Mouse (Mus musculus): ENCODE measurements around the gene Zfp456.
"Not testable (repeated sequence)": the region's sequence is repeated elsewhere in the genome, so short reads cannot be mapped to it uniquely, and the experiment has no call there.

The Zfp456 gene

DNA sequence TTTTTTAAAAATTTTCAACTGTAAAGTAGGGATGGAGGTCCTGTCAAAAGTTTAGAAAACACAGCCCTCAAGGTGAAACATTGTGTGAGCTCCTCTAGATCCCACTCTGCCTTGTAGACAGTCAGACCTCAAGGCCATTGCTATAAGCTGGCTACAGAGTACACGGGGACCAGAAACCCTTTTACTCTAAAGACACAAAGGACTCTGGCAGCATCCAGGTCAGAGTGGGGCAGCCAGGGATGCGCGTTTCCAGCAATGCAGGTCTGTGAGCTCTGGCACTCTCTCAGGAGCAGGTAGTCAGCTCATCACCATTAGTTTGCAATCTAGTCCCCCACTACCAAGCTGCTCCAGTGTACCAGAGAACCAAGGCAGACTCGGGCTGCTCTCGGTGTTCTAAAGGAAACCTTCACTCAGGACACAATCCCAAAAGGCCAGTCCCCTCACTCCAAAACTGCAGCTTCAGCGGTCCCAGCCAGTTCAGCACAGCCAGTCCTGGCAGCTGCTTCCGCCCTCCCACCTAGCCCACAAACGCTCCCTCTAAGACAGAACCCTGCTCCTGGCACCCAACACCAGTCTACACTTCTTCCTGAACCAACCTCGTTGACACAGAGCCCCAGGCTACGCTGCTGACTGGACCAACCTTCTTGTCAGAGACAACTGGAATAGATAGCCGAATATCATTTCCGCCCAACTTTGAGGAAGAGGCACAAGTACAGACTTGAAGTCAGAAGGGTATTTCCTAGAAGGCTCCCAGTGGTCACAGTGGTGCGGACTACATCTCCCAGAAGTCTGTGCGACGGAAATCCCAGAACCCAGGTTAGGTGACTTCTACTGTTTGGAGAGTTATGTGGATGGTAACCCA lies at the start of gene Zfp456, which contains the start of gene Gm28041:
Gene Zfp456, minus strand, starts transcription at position 761 of the 862 bp plus-strand sequence.
Gene Gm28041, minus strand, starts transcription at position 684 of the 862 bp plus-strand sequence.
- DNase-seq (ENCODE audit: low read depth, low spot score): peak; percentile 90
- not testable (repeated sequence) for H3K36me3 ChIP-seq (ENCODE audit: control insufficient read depth, insufficient read depth, low read length, poor library complexity, severe bottlenecking); H3K27me3 ChIP-seq (ENCODE audit: control insufficient read depth, insufficient read depth, low read length, poor library complexity, severe bottlenecking)

DNA sequence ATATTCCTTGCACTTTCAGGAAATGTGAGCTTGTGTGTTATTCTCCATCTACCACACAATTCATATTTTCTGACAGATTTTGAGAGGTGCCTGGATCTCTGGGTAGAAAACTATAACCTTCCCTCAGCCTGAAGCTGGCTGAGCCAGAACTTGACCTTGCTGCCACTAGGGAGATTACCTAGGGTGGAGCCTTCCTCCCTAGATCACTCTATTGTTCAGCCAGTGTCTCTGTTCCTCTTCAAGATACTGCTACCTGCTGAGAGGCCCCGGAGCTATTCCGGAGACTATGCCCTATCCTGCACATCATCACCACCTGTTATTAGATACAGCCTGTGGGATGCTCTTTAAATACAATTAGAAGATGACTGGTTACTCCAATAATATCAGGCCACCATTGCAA lies 46.9 kb upstream of the Zfp456 start:
- not testable (repeated sequence) for H3K36me3 ChIP-seq (ENCODE audit: control insufficient read depth, insufficient read depth, low read length, poor library complexity, severe bottlenecking); DNase-seq (ENCODE audit: low read depth, low spot score); H3K27me3 ChIP-seq (ENCODE audit: control insufficient read depth, insufficient read depth, low read length, poor library complexity, severe bottlenecking)

GRCm38 (mm10) chr13:67421207-67421857 lies 45.7 kb upstream of the Zfp456 start, which contains the start of gene Zfp459:
Zfp459 (minus strand) TSS chr13:67421418.
- Histone ChIP-seq H3K27me3 (ENCODE audit: control insufficient read depth, insufficient read depth, low read length, poor library complexity, severe bottlenecking) (no peaks in the 10 kb centered on the region), H3K36me3 (ENCODE audit: control insufficient read depth, insufficient read depth, low read length, poor library complexity, severe bottlenecking) (no peaks in the 10 kb centered on the region)
- DNase-seq (ENCODE audit: low read depth, low spot score): peak; percentile 44

- no peaks in the 10 kb centered on the region for H3K36me3 ChIP-seq (ENCODE audit: control insufficient read depth, insufficient read depth, low read length, poor library complexity, severe bottlenecking)
- DNase-seq (ENCODE audit: low read depth, low spot score): no peak
- no peaks in the 10 kb centered on the region for H3K27me3 ChIP-seq (ENCODE audit: control insufficient read depth, insufficient read depth, low read length, poor library complexity, severe bottlenecking)
Measured at GRCm38 (mm10) chr13:67420558-67421206, 45.1 kb upstream of the Zfp456 start.

- H3K36me3 ChIP-seq (ENCODE audit: control insufficient read depth, insufficient read depth, low read length, poor library complexity, severe bottlenecking): no peaks in the 10 kb centered on the region
- no peaks in the 10 kb centered on the region for H3K27me3 ChIP-seq (ENCODE audit: control insufficient read depth, insufficient read depth, low read length, poor library complexity, severe bottlenecking)
- no peak for DNase-seq (ENCODE audit: low read depth, low spot score)
Measured at GRCm38 (mm10) chr13:67416811-67417210, 41.2 kb upstream of the Zfp456 start.

GRCm38 (mm10) chr13:67415759-67416158 lies 40.1 kb upstream of the Zfp456 start:
- DNase-seq (ENCODE audit: low read depth, low spot score): no peak
- Histone ChIP-seq H3K36me3 (ENCODE audit: control insufficient read depth, insufficient read depth, low read length, poor library complexity, severe bottlenecking) (no peaks in the 10 kb centered on the region), H3K27me3 (ENCODE audit: control insufficient read depth, insufficient read depth, low read length, poor library complexity, severe bottlenecking) (no peaks in the 10 kb centered on the region)

DNA sequence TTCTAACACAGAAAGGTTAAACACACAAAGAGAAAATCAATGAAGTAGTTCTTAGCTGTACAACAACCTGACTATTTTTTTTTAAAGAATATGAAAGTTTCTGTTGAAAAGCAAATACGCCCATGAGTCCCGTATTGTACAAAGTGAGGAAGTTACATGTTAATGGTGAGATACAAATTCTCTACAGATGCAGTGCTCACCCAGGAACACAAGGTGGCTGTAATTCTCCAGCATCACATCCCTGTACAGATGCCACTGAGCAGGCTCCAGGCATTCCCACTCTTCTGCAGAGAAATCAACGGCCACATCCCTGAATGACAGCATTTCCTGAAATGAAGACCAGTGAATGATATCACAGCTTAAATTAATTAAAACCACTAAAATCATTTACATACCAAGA lies 38.0 kb upstream of the Zfp456 start:
- not testable (repeated sequence) for H3K27me3 ChIP-seq (ENCODE audit: control insufficient read depth, insufficient read depth, low read length, poor library complexity, severe bottlenecking); H3K36me3 ChIP-seq (ENCODE audit: control insufficient read depth, insufficient read depth, low read length, poor library complexity, severe bottlenecking); DNase-seq (ENCODE audit: low read depth, low spot score)

GRCm38 (mm10) chr13:67399183-67399903 lies 23.7 kb upstream of the Zfp456 start, which contains the start of gene Zfp429:
Zfp429 (minus strand) TSS chr13:67399819.
- peak; percentile 88 for DNase-seq (ENCODE audit: low read depth, low spot score)
- not testable (repeated sequence) for H3K36me3 ChIP-seq (ENCODE audit: control insufficient read depth, insufficient read depth, low read length, poor library complexity, severe bottlenecking); H3K27me3 ChIP-seq (ENCODE audit: control insufficient read depth, insufficient read depth, low read length, poor library complexity, severe bottlenecking)

- not testable (repeated sequence) for H3K36me3 ChIP-seq (ENCODE audit: control insufficient read depth, insufficient read depth, low read length, poor library complexity, severe bottlenecking); DNase-seq (ENCODE audit: low read depth, low spot score); H3K27me3 ChIP-seq (ENCODE audit: control insufficient read depth, insufficient read depth, low read length, poor library complexity, severe bottlenecking)
Measured at GRCm38 (mm10) chr13:67376255-67376654, 645 bp upstream of the Zfp456 start.

DNA sequence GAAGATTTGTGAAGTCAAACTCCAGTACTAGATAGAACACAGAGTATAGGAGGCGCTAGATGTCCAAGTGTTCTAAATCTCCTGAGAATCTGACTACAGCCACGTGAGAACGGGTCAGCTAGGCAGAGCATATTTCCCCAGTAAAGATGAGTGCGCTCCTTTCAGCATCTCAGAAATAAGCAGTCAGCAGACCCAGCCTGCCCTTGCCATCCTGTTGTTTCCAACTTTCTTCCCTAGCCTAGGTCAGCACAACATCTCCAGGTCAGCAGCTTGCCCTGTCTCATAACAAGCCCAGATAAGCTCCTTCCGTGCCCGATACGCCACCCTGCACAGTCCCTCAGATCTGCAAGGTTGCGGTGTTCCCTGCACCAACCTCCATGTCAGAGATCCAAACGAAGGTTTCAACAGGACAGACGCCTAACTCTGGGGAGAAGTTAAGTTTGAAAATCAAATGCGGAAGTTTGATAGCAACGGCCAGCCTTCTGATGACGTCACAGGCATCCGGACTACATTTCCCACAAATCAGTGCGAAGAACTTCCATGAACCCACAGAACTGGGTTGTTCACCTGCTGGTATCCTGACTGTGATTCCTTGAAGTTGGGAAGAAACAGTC lies 15.4 kb downstream of the Zfp456 start, which contains the start of the genes Gm28044 and Zfp953:
Gene Gm28044, minus strand, starts transcription at position 406 of the 614 bp plus-strand sequence.
Gene Zfp953, minus strand, starts transcription at position 475 of the 614 bp plus-strand sequence.
- H3K27me3 ChIP-seq (ENCODE audit: control insufficient read depth, insufficient read depth, low read length, poor library complexity, severe bottlenecking): no peaks in the 10 kb centered on the region
- H3K36me3 ChIP-seq (ENCODE audit: control insufficient read depth, insufficient read depth, low read length, poor library complexity, severe bottlenecking): no peaks in the 10 kb centered on the region
- DNase-seq (ENCODE audit: low read depth, low spot score): peak; percentile 93

- H3K36me3 ChIP-seq (ENCODE audit: control insufficient read depth, insufficient read depth, low read length, poor library complexity, severe bottlenecking): no peaks in the 10 kb centered on the region
- DNase-seq (ENCODE audit: low read depth, low spot score): no peak
- H3K27me3 ChIP-seq (ENCODE audit: control insufficient read depth, insufficient read depth, low read length, poor library complexity, severe bottlenecking): no peaks in the 10 kb centered on the region
Measured at GRCm38 (mm10) chr13:67351854-67352253, 23.8 kb downstream of the Zfp456 start.

GRCm38 (mm10) chr13:67343422-67343821 lies 32.2 kb downstream of the Zfp456 start:
- no peaks in the 10 kb centered on the region for H3K27me3 ChIP-seq (ENCODE audit: control insufficient read depth, insufficient read depth, low read length, poor library complexity, severe bottlenecking)
- DNase-seq (ENCODE audit: low read depth, low spot score): no peak
- H3K36me3 ChIP-seq (ENCODE audit: control insufficient read depth, insufficient read depth, low read length, poor library complexity, severe bottlenecking): peaks cover 11% of the 10 kb centered on the region

DNA sequence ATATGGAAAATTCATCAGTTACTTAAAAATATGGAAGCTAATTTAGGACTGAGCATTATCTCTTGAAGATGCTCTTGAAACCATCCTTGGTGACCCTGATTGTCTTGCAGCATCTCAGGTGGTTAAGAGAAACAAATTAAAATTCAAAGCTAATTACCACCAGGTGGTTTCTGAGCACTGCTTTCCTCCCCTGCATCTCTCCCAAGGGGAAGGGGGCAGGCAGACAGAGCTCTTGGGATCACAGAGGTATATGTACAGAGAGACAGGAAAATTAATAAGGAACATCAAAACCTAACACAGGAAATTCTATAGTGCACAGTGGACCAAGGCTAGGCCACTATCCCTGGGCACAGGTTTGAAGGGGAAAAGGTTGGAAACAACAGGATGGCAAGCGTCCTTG lies 42.7 kb downstream of the Zfp456 start:
- no peaks in the 10 kb centered on the region for H3K27me3 ChIP-seq (ENCODE audit: control insufficient read depth, insufficient read depth, low read length, poor library complexity, severe bottlenecking)
- H3K36me3 ChIP-seq (ENCODE audit: control insufficient read depth, insufficient read depth, low read length, poor library complexity, severe bottlenecking): no peaks in the 10 kb centered on the region
- peak; percentile 6 for DNase-seq (ENCODE audit: low read depth, low spot score)

All from splenic B cell, adult 2 months (primary cell).